In genomic region chr3:90451396-90452095, GRCm38 (mm10) we compare ENCODE assay signal across 8 mouse cellular contexts. TPM values are rescaled to one million over a fixed set of nuclear protein-coding genes. Genes with fewer than 3 reads are reported as not detected.
DNase-seq lines count a peak whose midpoint lies in the region; TF ChIP-seq lines count a peak whose summit lies in the region.
"Had no signal": no experiment of that assay in that cellular context is flagged by ENCODE, and none has a peak within 500 bp of the region (broad histone marks: within the 10 kb centered on the region; RNA-seq: fewer than 3 reads in every experiment).

No protein-coding gene starts in this region.

- peak overlapping the region; percentile 82 for H3K4me3 ChIP-seq in E14TG2a.4 (replicated peaks; ENCODE audit: low read length)

- peaks cover 95% of the 10 kb centered on the region for H3K4me1 ChIP-seq in E14TG2a.4 (replicated peaks; ENCODE audit: low read depth, low read length)

- H3K9me3 ChIP-seq in E14TG2a.4 (ENCODE audit: low read length), result no peaks in the 10 kb centered on the region

- peaks cover 23% of the 10 kb centered on the region for H3K36me3 ChIP-seq in E14TG2a.4 (ENCODE audit: insufficient read depth, low read length)

- peak; percentile 19 to 52 for DNase-seq in kidney, postnatal 4 days
- DNase-seq in kidney, postnatal 14 days, result no peak
- DNase-seq in MN1 (ENCODE audit: low spot score), result peak; percentile 21
- peak; percentile 46 to 48 for DNase-seq in layer of hippocampus, postnatal 36 days
- no peak for DNase-seq in retina, embryonic 14.5 days (ENCODE audit: low spot score)
- no peak for DNase-seq in adrenal gland, adult 2 months
- DNase-seq: adrenal gland, postnatal 14 days had no signal

- no peaks in the 10 kb centered on the region for H3K27me3 ChIP-seq in E14TG2a.4 (ENCODE audit: insufficient read depth, low read length)

- TF ChIP-seq CTCF in E14TG2a.4 (conservative IDR thresholded peaks at IDR 0.05; ENCODE audit: low read length), result no peak

RNA-seq across cellular contexts. Expression of gene Npr1, which starts 14.1 kb away (rescaled TPM):
- total RNA-seq in layer of hippocampus, postnatal 36 days (2021), result 1 to 10 TPM; 4.6 to 6.1 TPM
- 100 to 1,000 TPM; 193 to 290 TPM for total RNA-seq in adrenal gland, adult 2 months (2021)
- 367 and 435 TPM in 2 replicates for polyA plus RNA-seq in adrenal gland, adult 2 months (2012; rRNA removed)

RNA-seq across cellular contexts. Expression of gene Ints3, which starts 18.1 kb away (rescaled TPM):
- total RNA-seq in layer of hippocampus, postnatal 36 days (2021), result 10 to 100 TPM; 78.2 to 80.4 TPM
- 10 to 100 TPM; 81.0 to 90.6 TPM for total RNA-seq in adrenal gland, adult 2 months (2021)
- 32.2 and 40.2 TPM in 2 replicates for polyA plus RNA-seq in adrenal gland, adult 2 months (2012; rRNA removed)

RNA-seq across cellular contexts. Expression of gene Ilf2, which starts 24.4 kb away (rescaled TPM):
- 10 to 100 TPM; 83.0 to 83.8 TPM for total RNA-seq in layer of hippocampus, postnatal 36 days (2021)
- total RNA-seq in adrenal gland, adult 2 months (2021), result 10 to 100 TPM; 52.3 to 54.4 TPM
- 8.6 and 10.2 TPM in 2 replicates for polyA plus RNA-seq in adrenal gland, adult 2 months (2012; rRNA removed)

RNA-seq across cellular contexts. Expression of gene Snapin, which starts 39.3 kb away (rescaled TPM):
- total RNA-seq in layer of hippocampus, postnatal 36 days (2021), result 10 to 100 TPM; 49.8 to 50.8 TPM
- total RNA-seq in adrenal gland, adult 2 months (2021), result 10 to 100 TPM; 72.1 to 73.8 TPM
- 23.8 and 32.5 TPM in 2 replicates for polyA plus RNA-seq in adrenal gland, adult 2 months (2012; rRNA removed)

RNA-seq across cellular contexts. Expression of gene Chtop, which starts 57.8 kb away (rescaled TPM):
- 100 to 1,000 TPM; 145 to 152 TPM for total RNA-seq in layer of hippocampus, postnatal 36 days (2021)
- 100 to 1,000 TPM; 105 to 110 TPM for total RNA-seq in adrenal gland, adult 2 months (2021)
- polyA plus RNA-seq in adrenal gland, adult 2 months (2012; rRNA removed), result 34.5 and 37.2 TPM in 2 replicates

Comparison
In these comparisons a context has a peak if more than half of its experiments do, and no peak if none do; other contexts are left out.
1. DNase-seq: peak in kidney, postnatal 4 days (2 of 2), MN1 (single experiment) and layer of hippocampus, postnatal 36 days (2 of 2); none in kidney, postnatal 14 days (single experiment), retina, embryonic 14.5 days (single experiment) and adrenal gland, adult 2 months (single experiment).
2. RNA of gene Npr1, which starts 14.1 kb away (total RNA-seq): 193 to 290 TPM in adrenal gland, adult 2 months; 4.6 to 6.1 TPM in layer of hippocampus, postnatal 36 days; every median in the first group is over 10 times any median in the second.